Mouse (Mus musculus): ENCODE data around the gene Eva1b.
A peak's percentile ranks its signal among the peaks of the same experiment; 100 is the strongest.

Eva1b gene

DNA sequence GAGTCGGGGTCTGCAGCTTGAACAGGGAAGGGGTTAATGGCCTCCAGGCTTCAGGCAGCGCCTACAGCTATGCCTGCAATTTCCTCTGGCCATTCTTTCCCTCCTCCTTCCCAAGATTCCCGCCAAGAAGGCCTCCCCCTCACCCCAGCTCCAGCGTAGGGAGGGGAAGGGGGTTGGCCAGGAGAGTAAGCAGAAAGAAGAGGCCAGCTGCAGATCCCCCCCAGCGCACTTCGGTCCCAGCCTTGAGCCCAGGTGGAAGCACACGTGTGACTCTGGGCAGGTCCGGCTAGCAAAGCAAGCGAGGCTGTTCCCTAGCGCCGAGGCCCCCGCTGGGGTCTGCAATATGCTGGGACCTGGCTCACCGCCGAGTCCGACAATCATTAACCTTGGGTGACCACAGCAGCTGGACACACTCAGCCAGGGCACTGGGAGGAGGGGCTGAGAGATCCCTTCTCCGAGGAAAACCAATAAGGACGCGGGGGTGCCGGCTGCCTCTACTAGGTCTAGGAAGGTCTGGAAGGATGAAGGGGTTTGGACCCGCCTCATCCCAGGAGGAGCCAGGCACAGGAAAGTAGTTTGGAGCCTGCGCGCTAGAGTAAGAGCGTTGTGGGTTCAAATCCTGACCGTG, at the start of gene Eva1b:
Eva1b (plus strand) TSS at position 212 of the 628 bp plus-strand sequence.
- DNase-seq (ENCODE audit: low spot score in 2 of 2) = no peak

DNA sequence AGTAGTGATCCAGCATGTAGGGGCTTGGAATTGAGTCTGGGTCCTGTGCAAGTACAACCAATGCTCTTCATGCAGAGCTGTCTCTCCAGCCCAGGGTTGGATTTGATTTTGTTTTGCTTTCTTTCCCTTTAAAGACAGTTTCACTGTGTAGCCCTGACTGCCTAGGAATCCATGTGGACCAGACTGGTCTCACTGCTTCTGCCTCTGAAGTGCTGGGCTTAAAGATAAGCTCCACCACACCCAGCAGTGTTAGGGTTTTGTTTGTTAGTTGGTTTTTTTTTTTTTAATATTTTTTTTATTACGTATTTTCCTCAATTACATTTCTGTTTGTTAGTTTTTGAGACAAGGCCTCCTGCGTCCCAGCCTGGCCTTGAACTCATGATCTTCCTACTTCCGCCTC, 48.2 kb upstream of the Eva1b start:
- no peak for DNase-seq (ENCODE audit: low spot score in 2 of 2)

DNA sequence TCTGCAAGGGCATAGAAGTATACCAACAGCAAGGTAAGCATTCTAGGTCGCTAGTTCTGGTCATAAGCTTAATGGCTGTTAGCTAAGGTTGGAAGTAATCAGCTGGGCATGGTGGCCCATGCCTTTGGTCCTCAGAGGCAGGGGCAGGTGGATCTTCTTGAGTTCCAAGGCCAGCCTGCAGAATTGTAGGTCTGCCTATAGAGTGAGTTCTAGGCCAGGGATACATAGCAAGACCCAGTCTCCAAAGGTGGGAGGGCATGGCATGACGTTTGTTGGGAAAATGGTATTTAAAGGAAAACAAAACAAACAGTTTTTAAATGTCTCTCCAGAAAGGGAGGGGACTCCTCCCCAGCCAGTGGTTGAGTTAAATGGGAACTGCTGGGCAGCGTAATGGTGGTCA, 46.8 kb upstream of the Eva1b start:
- no peak for DNase-seq (ENCODE audit: low spot score in 2 of 2)

GRCm38 (mm10) chr4:126102061-126102841, 45.3 kb upstream of the Eva1b start:
- peak; percentile 40 to 43 for DNase-seq (ENCODE audit: low spot score in 2 of 2)

DNA sequence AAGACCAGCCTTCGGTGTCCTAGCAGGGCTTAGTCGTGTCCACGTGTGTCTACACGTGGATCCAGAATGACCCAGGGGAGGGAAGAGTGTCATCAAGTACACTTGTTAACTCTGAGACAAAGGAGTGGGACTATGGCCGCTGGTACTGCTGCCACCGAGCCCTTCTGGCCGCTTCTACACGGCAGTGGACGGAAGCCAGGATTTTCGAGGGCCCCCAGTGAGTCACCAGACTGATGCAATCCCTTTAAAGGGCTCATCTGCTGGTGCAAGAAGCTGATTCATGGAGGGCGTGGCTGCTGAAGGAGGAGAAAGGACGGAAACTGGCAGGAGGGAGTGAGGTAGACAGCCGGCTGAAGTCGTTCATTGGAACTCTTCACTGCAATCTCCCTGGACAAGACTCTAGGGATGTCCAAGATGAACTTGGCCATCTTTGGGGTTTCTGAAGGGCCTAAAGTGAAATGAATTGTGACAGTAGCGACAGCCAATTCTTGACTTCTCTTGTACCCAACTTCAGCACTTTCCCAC, 44.4 kb upstream of the Eva1b start:
- DNase-seq (ENCODE audit: low spot score in 2 of 2) = peak; percentile 79 to 86

DNA sequence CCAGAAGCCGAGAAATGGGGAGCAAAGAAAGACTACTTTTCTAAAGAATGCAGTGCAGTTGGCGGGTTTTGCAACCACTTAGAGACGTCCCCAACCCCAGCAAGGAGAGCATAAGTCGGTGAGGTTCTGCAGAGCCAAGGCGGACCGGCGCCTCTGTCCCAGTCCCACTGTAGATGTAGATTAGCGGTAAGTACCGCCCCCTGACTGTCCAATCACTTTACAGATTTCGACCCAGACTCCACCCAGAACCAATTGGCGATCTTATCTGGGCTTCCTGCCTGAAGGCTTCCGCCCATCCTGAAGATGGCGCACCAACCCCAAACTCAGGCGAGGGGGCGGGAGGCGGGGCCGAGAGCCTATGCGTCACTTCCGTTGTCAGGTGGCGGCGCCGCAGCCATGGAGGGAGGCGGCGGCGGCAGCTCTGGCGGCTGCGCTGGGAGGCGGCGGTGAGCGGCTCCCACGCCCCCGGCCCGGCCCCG, 43.9 kb upstream of the Eva1b start, which contains the start of gene Stk40:
Stk40 (plus strand) TSS at position 368 of the 479 bp plus-strand sequence.
- peak; percentile 93 to 94 for DNase-seq (ENCODE audit: low spot score in 2 of 2)

DNA sequence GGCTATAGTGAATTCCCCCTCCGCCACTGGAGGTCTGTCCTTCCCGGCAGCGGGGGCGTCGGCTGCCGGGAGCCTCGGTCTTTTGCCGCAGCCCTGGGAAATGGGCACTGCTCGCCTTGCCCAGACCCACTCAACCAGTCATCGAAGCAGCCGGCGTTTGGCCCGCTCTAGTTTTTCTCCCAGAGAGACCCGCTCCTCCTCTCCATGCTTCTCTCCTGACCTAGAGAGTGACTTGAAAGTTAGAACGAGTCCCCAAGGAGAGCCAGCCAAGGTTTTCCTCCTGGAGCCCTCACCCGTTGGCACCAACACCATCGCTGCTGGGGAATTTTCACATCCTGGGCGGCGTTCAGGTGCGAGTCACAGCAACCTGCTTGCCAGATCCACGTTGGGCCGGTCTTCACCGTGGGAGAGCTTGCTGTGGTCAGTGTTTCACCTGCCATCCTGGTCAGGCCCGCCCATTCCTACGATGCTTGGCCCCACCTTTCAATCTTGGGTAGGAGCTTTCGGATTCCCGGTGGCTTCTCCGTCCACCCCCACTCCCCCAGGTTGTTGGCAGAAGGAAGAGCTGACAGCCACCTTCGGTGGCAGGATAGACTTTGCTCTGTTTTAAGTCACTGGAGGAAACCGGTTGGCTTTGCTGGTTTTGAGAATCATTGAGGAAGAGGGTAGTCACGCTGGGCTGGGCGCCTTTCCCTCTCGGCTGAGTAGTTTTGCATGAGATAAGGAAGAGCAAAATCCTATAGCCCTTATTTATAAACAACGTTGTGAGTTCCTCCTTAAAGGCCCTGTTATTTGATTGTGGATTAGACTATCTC, 43.1 kb upstream of the Eva1b start:
- DNase-seq (ENCODE audit: low spot score in 2 of 2) = peak in 1 of 2 experiments; percentile 18

DNA sequence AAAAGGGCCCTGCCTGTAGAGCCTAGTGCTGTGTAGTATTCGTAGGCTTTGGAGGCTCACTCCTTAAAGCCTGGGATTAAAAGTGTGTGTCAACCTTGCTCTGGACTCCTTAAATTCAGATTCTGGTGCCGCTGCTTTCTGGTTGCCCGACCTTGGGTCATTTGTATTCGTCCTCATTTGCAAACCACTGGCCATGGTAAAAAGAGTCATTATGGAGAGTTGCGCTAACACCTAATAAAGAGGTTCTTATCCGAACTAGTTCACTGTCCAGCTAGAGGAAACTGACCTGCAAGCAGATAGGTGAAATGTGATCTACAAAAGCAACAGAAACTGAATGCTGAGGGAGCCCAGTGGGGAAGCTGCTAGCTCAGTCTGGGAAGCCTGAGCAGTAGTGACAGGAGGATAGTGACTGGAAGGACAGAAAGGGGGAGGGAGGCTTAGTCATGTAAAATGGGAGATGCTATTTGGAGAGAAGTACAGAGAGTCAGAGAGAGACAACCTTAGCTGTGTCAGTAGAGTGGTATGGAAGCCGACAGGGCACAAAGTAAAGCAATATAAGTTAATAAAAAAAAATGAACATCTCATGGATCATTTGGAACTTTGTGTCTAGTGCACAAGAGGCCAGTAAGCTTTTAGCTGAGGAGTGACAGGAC, 42.3 kb upstream of the Eva1b start:
- no peak for DNase-seq (ENCODE audit: low spot score in 2 of 2)

DNA sequence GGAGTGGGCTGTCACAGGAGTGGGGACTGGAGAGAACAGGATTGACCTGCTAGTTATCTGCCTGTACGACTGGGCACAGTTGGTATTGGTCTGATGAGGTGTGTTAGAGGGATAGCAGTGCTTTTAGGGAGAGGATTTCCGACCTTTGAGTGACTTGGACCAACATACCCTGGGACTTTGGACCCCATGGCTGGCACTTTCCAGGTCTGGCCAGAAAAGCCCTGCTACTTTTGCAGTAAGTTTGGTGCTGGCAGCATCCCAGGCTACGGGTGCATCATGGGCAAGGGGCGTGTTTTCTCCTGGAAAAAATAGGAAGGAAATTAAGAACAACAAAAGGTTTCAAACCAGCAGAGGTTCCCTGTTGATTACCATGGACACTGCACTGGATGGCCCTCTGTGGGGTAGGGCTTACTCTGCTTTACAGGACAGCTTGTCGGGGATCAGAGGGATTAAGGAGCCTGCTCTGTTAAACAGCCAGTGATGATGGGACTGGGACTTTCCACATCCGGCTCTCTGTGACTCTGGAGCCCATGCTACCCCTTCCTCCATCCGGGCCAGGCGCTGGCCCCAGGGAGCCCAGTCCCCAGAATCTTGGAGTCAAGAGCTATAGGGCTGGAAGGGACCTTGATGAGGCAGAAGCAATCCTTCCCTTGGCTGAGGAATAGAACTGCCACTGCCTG, 39.3 kb upstream of the Eva1b start:
- no peak for DNase-seq (ENCODE audit: low spot score in 2 of 2)

GRCm38 (mm10) chr4:126109613-126110373, 37.8 kb upstream of the Eva1b start:
- DNase-seq (ENCODE audit: low spot score in 2 of 2) = no peak

DNA sequence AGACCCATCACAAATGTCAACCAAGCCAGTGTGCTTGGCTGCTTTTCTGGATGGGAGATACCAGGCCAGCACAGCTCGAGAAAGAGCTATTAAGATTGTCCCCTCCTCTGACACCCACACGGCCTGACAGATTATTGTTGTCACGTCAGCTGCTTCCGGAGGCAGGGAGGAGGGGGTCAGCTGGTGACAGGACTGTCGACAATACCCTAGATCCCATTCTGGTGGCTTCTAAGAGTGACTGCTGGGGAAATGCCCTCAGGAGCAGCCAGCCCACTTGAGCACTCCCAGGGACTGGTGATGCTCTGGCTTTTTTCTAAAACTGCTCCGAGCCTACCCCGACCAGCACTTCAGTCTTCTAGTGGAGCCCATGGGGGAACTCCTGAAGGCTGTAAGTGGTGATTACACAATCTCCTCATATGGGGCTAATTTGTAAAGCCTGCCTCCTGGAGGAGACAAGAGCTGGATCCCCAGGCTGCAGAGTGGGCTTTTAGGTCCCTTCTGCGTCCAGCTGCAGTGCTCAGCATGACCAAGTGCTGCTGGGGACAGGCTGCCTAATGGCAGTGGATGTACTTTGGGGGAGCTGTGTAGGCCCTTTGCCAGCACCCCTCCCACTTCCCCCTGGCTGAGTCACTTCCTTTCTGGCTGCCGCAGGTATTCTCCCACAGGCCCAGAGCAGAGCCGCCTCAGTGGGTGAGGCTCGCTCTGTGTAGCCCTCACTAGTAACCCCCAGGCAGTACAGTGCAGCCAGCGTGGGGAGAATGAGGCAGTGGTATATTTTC, 37.0 kb upstream of the Eva1b start:
- DNase-seq (ENCODE audit: low spot score in 2 of 2) = peak; percentile 76 to 82

- DNase-seq (ENCODE audit: low spot score in 2 of 2) = no peak
Observed at GRCm38 (mm10) chr4:126111153-126111549, 36.4 kb upstream of the Eva1b start.

DNA sequence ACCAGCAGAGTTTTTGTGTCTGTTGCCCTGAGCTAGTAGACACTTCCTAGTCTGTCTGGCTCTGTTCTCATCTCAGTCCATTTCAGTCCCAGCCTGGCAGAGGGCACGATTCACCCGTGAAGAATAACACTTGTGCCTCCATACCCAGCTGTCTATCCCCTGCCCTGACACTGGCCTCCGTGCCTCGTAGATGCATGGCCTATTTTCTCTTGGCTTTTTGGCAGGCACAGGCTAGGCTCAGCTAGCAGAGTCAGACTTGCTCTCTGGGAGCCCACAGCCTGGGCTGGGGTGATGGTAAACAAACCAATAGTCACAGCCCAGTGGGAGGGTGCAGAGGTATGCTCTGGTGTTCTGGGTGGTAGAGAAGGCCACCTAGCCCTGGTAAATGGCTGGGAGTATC, 34.3 kb upstream of the Eva1b start:
- DNase-seq (ENCODE audit: low spot score in 2 of 2) = no peak

- DNase-seq (ENCODE audit: low spot score in 2 of 2) = no peak
Observed at GRCm38 (mm10) chr4:126113943-126114342, 33.6 kb upstream of the Eva1b start.

GRCm38 (mm10) chr4:126115411-126115810, 32.1 kb upstream of the Eva1b start:
- no peak for DNase-seq (ENCODE audit: low spot score in 2 of 2)

GRCm38 (mm10) chr4:126115871-126116521, 31.5 kb upstream of the Eva1b start:
- DNase-seq (ENCODE audit: low spot score in 2 of 2) = no peak

DNA sequence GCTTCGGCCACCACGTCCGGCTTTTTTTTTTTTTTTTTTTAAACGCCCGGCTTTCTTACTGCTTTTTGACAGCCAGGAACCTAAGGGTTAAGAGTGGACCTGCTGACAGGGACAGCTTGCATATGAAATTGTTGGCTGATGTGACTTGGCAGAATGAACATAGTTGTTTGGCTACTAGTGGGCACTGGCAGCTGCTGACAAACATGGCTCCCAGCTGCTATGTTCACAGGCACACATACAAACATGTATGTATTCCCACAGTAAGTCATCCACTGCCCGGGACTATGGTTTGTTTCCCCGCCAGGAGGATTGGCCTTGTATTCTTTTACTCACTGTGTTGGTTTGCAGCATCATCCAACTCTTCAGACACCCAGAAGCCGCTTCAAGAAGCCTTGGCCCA, 30.4 kb upstream of the Eva1b start:
- DNase-seq (ENCODE audit: low spot score in 2 of 2) = no peak

DNA sequence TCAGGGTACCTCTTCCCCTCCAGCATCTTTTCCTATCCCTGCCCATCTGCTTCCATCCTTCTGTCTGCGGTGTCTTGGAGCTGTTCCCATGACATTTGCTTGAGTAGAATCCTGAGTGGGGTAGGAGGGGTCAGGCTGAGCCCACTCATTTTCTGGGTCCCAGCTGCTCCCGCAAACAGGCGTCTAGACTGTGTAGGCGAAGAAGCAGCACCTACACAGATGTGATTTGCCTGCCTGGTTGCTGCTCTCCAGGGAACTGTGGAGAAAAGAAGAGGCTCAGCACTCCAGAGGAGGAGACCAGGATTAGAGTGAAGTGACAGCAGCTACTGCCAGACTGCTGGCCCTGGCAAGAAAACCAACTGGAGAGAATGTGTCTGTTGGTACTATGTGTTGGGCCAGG, 28.9 kb upstream of the Eva1b start:
- peak; percentile 79 to 82 for DNase-seq (ENCODE audit: low spot score in 2 of 2)

GRCm38 (mm10) chr4:126119051-126119450, 28.5 kb upstream of the Eva1b start:
- no peak for DNase-seq (ENCODE audit: low spot score in 2 of 2)

Data from right cerebral cortex, postnatal 36 days (tissue).